Mouse (Mus musculus): ENCODE data around the gene Rasd2.

The Rasd2 gene

DNA sequence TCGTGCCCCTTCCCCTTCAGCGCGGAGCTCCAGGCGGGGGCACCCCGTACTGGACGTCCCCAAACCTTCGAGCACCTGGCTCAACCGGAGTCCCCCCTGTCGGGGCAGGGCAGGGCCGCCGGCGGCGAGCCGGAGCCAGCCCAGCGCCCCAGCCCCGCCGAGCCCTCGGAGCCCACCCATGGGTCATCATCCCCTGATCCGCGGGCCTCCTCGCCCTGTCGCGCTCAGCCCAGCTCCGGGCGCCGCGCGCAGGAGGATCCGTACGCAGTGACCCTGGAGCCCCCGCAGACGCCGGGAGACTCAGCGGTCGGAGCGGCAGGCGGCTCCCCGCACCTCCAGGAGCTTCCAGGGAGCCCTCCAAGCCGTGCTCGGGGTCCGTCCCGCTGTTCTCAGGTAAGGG lies at the start of gene Rasd2:
TSS of gene Rasd2 (plus strand) at position 259 of the 400 bp plus-strand sequence.
- no peak for DNase-seq (ENCODE audit: low spot score in 2 of 2)

DNA sequence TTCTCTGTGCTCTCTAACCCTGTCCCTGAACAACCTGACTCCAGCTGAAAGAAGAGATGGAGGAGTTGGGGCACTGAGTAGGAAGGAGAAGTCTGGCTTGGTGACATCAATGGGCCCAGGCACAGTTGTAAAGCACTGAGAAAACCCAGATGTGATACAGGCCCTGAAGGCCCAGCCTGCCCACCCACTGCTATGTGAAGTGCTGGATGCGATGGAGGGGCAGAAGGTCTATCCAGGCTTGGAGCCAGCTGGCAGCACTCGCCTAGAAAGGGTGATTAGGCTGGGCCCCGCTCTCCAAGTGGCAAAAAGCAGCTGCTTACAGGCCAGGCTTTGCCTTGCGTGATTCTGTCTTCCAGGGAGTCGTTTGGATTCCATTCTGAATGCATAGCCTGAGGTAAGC lies 44.4 kb upstream of the Rasd2 start:
- peak in 1 of 2 experiments; percentile 34 for DNase-seq (ENCODE audit: low spot score in 2 of 2)

DNA sequence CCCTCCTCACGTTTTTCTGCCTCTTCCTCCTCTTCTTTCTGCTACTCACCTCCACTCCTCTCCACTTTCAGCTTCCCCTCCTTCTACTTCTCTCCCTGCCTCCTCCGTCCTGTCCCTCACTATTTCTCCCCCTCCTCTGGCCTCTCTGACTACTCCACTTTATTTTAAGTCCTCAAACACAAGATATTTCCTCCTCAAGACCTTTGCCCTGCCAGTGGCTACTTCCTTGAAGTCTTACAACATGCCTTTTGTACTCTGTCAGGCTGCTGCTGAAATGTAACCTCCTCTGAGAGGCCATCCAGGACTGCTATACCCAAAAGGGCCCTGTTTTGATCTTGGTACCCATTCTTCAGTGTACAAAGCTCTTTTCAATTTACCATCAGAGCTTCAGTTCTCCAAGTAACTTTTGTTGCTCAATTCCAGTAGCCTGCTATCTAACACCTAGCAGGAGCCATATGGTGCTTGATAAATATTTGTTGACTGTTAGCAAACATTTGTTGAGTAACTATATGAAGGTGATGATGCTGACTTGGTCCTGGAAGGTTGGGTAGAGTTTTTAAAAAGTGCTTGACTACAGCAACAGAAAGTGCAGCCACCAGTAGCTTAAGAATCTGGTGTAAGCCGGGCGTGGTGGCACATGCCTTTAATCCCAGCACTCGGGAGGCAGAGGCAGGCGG lies 41.6 kb upstream of the Rasd2 start:
- no peak for DNase-seq (ENCODE audit: low spot score in 2 of 2)

DNA sequence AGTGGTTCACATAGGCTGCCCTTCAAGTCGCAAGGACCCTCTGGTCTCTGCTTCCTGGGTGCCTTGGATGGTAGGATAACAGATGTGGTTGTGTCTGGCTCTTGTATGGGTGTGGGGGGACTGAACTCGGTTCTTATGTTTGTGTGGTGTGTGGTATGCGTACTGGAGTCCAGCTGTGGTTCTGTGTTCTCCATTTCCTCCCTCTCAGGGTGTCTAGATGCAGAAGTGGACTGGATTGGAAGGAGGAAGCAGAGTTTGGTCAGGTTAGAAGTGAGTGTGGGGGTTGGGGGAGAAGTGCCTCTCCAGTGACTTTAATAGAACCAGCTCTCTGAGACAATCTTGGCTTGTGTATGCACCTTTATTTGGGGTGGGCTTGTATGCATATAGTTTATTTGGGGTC lies 20.7 kb upstream of the Rasd2 start:
- DNase-seq (ENCODE audit: low spot score in 2 of 2) = no peak

DNA sequence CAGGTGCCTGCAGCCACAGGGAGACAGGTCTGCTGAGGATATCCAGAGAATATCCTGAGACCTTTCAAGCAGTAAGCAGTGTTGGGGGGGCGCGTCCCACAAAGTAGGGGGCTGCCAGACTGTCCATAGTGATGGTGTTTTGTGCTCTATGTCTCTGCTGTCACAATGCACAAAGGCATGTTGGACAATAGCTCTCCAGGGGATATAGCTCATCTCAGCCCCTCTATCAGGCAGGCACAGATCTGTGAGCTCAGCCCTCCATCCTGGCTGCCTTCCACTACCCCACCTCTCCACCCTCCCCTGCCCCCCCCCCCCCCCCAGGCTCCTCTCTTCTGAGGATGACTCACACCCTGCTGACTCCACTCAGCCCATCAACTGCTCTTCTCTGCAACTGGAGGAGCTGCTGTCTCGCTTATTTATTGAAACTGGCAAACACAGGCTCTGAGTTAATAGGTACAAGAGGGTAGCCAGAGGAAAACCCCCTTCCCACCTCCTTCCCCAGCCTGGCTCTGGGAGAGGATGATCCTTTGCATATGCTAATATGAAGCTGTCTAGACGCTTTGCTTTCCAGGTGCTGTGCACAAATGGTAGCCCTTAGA lies 19.2 kb upstream of the Rasd2 start:
- DNase-seq (ENCODE audit: low spot score in 2 of 2) = no peak

DNA sequence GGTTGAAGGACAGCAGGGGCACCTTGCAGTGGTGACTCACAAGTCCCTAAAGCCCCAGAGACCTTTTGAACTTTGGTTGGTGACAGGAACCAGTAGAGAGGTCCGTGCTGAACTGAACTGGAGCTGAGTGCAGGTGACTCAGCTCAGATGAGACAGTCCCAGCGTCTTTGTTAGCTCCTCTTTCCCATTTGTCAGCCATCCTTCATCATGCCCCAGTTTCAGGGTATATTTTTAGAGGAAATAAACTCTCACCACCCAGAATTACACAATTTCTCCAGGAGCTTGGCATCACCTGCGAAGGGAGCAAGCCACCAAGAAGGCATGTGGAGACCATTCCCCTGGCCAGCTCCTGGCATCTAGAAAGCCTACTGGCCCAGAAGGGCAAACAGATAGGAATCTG lies 16.6 kb upstream of the Rasd2 start:
- no peak for DNase-seq (ENCODE audit: low spot score in 2 of 2)

DNA sequence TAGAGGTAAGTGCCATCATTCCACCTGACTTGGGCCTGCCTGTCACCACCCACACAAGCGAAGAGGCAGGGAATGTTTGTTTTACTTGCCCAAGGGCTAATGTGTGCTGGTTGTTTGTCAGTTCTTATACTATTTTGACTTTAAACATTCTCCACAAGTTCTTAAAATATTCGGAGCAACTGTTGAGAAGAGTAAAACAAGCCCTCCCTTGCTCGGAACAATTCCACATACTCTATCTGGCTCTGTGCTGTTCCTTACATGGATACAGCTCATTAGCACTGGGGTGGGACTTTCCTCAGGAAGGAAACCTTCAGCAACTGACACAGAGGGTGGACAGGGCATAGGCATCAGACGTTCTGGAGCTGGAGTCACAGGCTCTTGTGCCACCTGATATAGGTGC lies 15.9 kb upstream of the Rasd2 start:
- no peak for DNase-seq (ENCODE audit: low spot score in 2 of 2)

DNA sequence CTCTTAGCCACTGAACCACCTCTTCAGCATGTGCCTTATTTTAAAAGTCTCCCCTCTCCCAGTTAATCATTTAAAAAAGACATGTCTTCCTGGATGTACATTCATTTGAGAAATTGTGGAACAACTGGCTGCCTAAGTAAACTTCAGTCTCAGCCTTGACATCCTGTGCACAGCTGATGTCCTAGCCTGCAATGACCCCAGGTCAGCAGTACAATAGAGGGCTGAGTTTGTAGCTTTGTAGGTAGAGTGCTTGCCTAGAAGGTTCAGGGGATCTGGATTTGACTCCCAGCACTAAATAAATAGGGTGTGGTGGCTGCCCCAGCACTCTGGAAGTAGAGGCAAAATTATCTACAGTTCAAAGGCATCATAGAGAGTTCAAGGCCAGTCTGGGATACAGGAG lies 15.4 kb upstream of the Rasd2 start:
- DNase-seq (ENCODE audit: low spot score in 2 of 2) = no peak

DNA sequence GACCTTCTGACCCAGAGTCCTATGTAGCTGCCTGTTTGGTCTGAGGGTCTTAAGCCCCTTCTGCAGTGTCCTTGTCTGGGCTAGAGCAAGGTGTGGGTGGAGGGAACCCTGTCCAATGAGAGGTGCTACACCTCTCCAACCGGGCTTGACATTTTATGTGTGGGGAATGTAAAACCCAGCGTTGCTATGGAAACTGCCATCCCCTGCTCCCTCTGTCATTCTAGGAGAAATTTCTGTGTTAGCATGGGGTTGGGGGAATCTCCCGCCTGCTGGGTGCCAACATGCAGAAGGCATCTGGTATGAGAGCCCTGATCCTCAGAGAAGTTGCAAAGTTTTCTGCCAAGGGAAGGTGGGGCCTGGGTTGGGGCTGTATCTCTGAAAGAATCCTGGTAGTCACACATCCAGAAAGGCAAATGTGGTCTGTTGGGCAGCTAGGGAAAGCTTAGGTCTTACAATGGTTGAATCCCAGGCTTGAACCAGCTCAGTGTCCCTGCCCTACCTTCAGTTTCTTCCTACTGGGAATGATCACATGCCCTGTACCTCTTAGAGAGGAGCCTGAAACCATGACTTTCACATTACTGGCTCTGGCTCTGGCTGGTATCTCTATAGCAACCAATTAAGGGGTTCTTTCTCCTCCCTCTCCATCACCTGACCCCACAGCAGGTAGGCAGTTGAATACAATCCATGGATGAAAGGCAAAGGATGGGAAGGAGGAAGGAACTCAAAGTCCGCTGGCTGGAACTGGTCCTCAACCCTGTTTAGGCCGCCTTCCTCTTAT lies 14.6 kb upstream of the Rasd2 start:
- DNase-seq (ENCODE audit: low spot score in 2 of 2) = no peak

DNA sequence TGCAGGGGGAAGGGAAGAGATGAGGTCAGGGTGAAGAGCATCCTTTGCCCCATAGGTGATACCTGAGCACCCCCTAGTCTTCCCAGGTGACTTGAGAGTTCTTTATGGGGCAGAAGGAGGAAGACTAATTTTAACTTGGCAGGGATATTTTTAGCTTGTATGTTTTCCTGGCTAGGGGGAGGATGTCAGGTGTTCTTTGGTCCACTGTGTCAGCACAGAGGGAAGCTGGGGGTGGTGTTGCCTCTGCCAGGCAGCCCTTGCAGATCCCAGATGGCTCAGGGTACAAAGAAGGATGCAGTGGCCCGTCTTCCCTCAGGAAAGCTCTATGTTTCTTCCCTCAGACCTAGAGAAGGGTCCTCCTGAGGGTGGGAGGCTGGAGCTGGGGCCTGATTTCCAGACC lies 13.8 kb upstream of the Rasd2 start:
- no peak for DNase-seq (ENCODE audit: low spot score in 2 of 2)

DNA sequence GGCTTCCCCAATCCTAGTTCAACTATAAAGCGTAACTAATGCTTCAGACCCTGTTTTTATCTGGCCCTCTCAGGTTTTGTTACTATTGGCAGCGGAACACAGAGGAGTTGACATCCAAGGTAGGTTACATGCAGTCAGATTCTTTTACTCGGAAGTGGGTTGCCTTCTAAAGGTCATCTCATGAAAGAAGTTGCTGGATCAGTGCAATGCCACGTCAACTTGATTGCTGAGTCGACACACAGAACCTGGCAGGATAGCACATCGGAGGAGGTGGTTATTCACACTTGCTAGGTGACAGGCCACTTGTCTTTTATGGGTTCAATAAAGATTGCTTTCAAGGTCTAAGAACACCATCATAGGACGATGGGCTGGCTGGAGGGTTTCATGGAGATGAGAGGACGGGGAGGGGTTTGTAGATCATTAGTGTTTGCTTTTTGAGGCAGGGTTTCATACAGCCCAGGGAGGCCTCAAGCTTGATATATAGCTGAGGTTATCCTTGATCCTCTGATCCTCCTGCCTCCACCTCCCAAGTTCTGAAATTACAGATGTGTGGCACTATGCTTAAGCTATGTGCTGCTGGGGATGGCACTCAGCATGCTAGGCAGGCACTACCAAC lies 11.6 kb upstream of the Rasd2 start:
- DNase-seq (ENCODE audit: low spot score in 2 of 2) = no peak

DNA sequence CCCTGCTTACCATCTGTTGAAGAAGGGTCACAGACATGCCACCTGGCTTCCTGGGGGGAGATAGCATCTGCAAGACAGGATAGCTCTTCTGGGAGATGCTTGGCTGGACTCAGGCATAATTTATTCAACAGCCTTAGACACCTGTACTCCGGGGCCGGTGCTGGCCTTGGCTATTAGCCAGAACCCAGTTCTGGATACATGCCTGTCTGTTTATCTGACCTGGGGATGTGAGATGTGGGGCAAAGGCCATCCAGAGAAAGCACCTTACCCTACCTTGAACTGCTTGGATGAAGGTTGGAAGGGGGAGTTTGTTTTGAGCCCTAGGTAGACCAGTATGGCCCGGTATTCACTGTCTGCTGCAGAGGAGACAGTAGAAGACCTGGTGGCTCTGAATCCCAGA lies 10.8 kb upstream of the Rasd2 start:
- DNase-seq (ENCODE audit: low spot score in 2 of 2) = no peak

DNA sequence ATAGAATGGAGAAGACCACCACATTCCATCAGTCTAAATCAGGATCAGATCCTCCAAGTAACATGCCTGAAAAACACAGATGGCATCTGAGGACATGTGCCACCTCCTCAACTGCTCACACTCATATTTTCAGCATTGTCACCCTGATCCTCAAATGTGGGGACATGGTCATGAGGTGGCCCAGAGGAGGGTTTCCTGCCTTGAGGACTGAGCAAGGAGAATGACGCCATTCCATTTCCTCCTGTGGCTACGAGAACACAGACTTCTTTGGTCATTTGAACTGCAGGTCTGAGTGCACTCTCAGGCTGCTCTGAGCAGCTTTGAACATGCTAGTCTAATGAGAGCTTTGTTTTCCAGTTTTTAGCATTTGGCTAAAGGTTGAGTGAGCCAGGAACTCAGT lies 10.3 kb upstream of the Rasd2 start:
- DNase-seq (ENCODE audit: low spot score in 2 of 2) = no peak

DNA sequence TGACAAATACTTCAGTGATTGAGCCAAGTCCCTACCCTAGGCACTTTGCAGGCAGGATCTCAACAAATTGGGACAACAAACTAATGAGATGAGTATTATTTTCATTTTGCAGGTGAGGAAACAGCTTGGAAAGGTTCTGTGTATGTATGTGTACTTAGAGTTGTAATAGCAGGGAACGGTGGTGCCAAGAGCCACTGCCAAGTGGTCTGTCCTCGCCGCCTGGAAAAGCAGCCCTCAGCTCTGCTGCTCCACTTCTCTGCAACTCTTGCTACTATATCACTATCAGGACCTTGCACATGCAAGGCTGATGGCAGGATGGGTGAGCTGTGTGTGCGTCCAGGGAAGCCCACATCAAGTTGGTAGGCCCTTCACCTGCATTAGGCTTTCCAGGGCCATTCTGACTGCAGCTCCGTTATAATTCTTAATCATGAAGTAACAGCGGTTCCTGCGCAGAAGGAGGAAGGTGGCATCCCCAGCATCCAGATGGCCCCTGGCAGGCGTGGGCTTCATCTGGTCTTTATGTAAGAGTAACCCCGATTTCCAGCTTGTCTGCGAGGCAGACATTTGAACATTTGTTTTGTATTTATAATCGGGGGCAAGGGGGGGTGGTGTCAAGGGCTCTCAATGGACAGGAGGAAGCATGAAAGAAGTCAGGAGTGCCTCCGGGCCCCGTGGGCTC lies 9.4 kb upstream of the Rasd2 start:
- no peak for DNase-seq (ENCODE audit: low spot score in 2 of 2)

DNA sequence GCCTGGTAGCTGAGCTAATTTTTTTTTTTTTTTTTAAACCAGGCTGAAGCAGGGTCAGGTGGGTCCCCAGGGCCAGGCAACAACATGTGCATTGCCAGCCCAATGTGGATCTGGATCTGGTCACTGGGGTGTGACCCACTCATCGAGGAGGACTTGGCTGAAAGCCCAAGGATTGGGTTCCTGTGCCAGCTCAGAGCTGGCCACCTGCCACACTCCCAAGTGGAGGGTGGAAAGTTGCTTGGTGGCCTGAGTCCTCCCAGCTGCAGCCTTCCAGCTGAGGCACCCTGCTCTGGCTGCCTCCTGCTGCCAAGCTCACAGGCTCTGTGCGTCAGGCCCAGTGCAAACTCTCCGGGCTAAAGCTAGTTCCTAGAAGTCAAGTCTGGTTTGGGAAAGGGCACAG lies 2.3 kb upstream of the Rasd2 start:
- peak in 1 of 2 experiments; percentile 47 for DNase-seq (ENCODE audit: low spot score in 2 of 2)

DNA sequence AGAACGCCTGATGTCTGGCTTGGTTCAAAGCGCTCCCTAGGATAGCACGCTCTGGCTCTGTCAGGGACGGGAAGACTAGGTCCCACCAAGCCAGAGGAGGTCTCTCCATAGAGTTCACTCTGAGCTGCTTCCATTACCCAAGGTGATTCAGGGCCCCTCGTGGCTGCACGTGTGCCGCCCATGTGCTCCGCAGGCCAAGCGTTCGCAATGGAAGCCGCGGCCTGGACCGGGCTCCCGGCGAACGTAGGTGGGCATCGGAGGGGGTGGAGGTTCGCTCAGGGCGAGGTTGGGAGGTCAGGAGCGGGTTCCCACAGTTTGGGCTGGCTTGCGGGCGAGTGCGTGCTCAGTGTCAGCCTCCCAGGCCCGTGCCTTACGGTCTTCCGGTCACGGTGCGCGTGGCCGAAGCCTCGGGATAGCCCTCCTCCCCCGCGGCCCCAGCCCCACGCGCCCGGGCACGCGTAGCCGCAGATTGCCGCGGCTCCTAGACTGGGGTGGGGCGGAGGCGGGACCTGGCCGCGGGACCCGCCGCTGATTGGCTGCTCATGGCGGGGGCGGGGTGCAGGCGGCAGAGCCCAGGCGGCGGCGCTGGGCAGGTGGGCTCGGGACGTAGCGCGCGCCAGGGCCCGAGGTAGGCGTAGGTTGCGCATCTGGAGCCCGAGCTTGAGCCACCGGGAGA lies 975 bp upstream of the Rasd2 start:
- peak; percentile 83 to 87 for DNase-seq (ENCODE audit: low spot score in 2 of 2)

DNA sequence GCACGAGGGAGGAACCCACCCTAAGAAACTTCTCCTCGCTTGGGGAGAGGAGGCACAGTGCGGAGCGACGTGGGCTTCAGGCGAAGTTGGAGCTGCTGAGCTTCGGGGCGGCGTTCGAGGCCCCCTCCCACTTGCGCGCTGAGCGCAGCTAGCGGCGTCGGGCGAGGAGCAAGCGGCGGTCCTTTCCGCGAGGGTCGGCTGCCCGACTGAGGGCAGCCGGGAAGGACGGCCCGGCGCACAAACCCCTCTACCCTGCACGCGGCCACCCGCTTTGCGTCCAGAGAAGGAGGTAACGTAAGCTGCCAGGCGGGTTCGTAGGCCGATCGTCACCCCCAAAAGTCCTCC lies 465 bp upstream of the Rasd2 start:
- DNase-seq (ENCODE audit: low spot score in 2 of 2) = no peak

DNA sequence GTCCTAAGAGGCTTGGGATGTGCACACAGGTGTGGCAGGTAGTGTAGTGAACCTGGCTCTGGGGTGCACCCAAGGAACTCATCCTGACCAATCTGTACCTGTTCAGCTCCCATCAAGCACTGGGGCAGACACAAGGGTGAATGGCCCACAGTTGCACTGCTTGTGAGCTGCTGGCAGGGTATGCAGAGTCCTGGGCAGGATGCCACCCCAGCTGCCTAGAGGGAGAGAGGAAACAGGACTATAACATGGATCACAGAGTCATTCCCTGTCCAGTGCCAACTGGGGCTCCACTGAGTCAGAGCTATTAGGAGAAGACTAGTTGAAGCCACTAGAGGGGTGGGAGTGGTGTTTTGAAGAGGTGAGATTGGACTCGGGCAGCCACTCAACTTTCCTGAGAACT lies 1.3 kb downstream of the Rasd2 start:
- no peak for DNase-seq (ENCODE audit: low spot score in 2 of 2)

DNA sequence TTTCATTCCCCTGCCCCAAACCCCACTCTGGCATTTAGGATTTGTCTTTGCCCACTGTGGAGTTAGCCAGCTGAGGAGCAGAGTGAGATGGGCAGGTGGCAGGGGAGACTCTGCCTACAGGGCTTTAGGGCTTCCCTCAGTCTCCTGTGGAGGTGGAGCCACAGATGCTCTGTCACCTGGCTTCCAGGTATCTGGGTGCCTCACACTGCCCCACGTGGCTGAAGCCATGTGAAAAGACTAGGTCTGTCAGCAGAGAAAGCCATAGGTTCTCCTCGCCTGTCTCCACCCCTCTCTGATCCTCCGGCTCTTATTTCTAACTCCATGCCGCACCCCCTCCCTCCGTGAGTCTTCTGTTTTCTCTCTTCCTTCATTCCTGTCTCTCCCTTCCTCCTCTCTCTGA lies 2.2 kb downstream of the Rasd2 start:
- no peak for DNase-seq (ENCODE audit: low spot score in 2 of 2)

DNA sequence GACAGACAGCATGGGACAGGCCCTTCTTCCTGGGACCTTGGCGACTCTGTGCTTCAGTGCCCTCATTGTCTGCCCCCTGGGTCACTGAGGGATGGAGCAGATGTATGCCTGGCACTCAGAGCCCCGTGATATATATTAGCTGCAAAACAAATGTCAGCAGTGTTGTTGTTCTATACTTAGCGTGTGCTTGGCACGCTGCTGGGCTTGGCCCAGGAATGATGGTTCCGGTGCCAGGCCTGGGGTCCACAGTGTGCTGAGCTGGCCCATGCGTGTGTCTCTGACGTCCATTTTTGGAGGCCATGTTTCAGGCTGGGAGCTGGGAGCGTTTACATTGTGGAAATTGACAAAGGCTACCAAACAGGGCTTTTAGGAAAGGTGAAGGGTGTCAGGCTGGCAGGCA lies 3.1 kb downstream of the Rasd2 start:
- no peak for DNase-seq (ENCODE audit: low spot score in 2 of 2)

DNA sequence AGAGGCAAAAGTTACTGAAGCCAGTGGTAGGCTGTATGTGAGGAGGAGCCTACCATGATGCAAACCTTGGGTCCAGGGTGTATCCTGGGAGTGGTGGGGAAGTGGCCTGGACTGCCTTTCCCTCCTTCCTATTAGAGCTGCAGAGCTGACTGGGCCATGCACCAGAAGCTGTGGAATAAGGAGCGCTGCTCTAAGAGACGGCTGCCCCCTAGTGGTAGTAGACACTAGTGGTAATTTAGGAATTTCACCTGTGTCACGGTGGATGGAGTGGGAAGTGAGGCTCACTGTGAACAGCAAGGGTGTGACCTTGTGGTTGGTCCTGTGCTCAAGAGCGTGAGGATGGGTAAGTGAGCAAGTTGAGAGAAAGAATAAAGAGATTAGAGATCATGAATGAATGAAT lies 4.2 kb downstream of the Rasd2 start:
- peak in 1 of 2 experiments; percentile 75 for DNase-seq (ENCODE audit: low spot score in 2 of 2)

Measured in urinary bladder, postnatal 4 days (tissue).